Mouse (Mus musculus) limb, embryonic 15.5 days (tissue): ENCODE measurements around the gene Mylk. TPM values are rescaled to one million over a fixed set of nuclear protein-coding genes. Genes with fewer than 3 reads are reported as not detected.
A peak's percentile ranks its signal among the peaks of the same experiment; 100 is the strongest.

Experiments
- ATAC-seq: fragments of 200-750 bp; cut with Nextera tagmentation; 2 replicates; pipeline ENCODE4 v1.8.0; 2017; ENCODE audit warnings: low read depth, moderate TSS enrichment; ENCODE audit not compliant: insufficient number of reproducible peaks, low FRiP score, low TSS enrichment
- H3K27ac ChIP-seq: fragments of 300-500 bp; sonication (generic); 2 replicates; pipeline ENCODE4 v1.5.1; 2015; ENCODE audit warnings: moderate library complexity, mild to moderate bottlenecking, inconsistent platforms
- H3K27me3 ChIP-seq: fragments of 300-500 bp; sonication (generic); 2 replicates; pipeline ENCODE4 v1.6.1; 2015; ENCODE audit warnings: inconsistent platforms
- H3K36me3 ChIP-seq: fragments of 300-500 bp; sonication (generic); 2 replicates; pipeline ENCODE4 v1.6.1; 2015; ENCODE audit warnings: inconsistent platforms
- H3K4me1 ChIP-seq: fragments of 300-500 bp; sonication (generic); 2 replicates; pipeline ENCODE4 v1.6.1; 2015; ENCODE audit warnings: inconsistent platforms
- H3K4me2 ChIP-seq: fragments of 300-500 bp; sonication (generic); 2 replicates; pipeline ENCODE4 v1.6.1; 2015; ENCODE audit warnings: mild to moderate bottlenecking, inconsistent platforms
- H3K4me3 ChIP-seq: fragments of 300-500 bp; sonication (generic); 2 replicates; pipeline ENCODE4 v1.5.1; 2015; ENCODE audit warnings: mild to moderate bottlenecking, inconsistent platforms
- H3K9ac ChIP-seq: fragments of 300-500 bp; sonication (generic); 2 replicates; pipeline ENCODE4 v1.6.1; 2015; ENCODE audit warnings: inconsistent platforms
- H3K9me3 ChIP-seq: fragments of 300-500 bp; sonication (generic); 2 replicates; pipeline ENCODE4 v1.6.1; 2016; ENCODE audit warnings: inconsistent platforms
- WGBS: fragments of 180-500 bp; shearing (Covaris S2); methylation state at CpG from one replicate; pipeline ENCODE4 v1.1.7; 2015; 5-methylcytosine and 5-hydroxymethylcytosine counted together
- polyA plus RNA-seq: library from polyadenylated mRNA; unstranded; fragments of >200 nt; fragmentation: Nextera tagmentation; extraction: Ambion mirVana; gene quantifications from 2 replicates; pipeline ENCODE4 v1.2.1, GENCODE M21; 2015

The Mylk gene
- polyA plus RNA-seq, 1 experiment from 2014 or later = 13.7 TPM

- H3K4me2 ChIP-seq = peak overlapping the region; percentile 0; the same call in 1 of the 2 replicates
- H3K36me3 ChIP-seq = no peaks in the 10 kb centered on the region
- H3K9me3 ChIP-seq = no peaks in the 10 kb centered on the region
- no peak for ATAC-seq
- no peak overlapping the region for H3K4me3 ChIP-seq
- peak overlapping the region; percentile 48 for H3K27ac ChIP-seq
- peaks cover 7% of the 10 kb centered on the region; the same call in 1 of the 2 replicates for H3K27me3 ChIP-seq
- H3K4me1 ChIP-seq = peaks cover 31% of the 10 kb centered on the region
- 34% methylated on average over 11 of the region's 11 CpGs for WGBS
- no peak overlapping the region for H3K9ac ChIP-seq
These were observed 154.2 kb downstream of the Mylk start for GRCm38 (mm10) chr16:34899071-34899808.

GRCm38 (mm10) chr16:34899997-34900396, 155.0 kb downstream of the Mylk start:
- no peak overlapping the region for H3K4me3 ChIP-seq

GRCm38 (mm10) chr16:34900471-34900870, 155.5 kb downstream of the Mylk start:
- ATAC-seq = no peak
- H3K9ac ChIP-seq = no peak overlapping the region
- H3K9me3 ChIP-seq = no peaks in the 10 kb centered on the region
- WGBS = 86% methylated on average over 5 of the region's 5 CpGs
- peaks cover 39% of the 10 kb centered on the region for H3K4me1 ChIP-seq
- H3K4me3 ChIP-seq = no peak overlapping the region
- H3K27me3 ChIP-seq = peaks cover 7% of the 10 kb centered on the region; the same call in 1 of the 2 replicates
- H3K36me3 ChIP-seq = no peaks in the 10 kb centered on the region
- H3K4me2 ChIP-seq = no peak overlapping the region
- no peak overlapping the region for H3K27ac ChIP-seq

More at GRCm38 (mm10) chr16:34899997-34900396, 155.0 kb downstream of the Mylk start:
- H3K27ac ChIP-seq = no peak overlapping the region
- H3K9me3 ChIP-seq = no peaks in the 10 kb centered on the region
- no peak for ATAC-seq
- H3K9ac ChIP-seq = no peak overlapping the region
- H3K4me1 ChIP-seq = peaks cover 39% of the 10 kb centered on the region
- H3K36me3 ChIP-seq = no peaks in the 10 kb centered on the region
- WGBS = 55% methylated on average over 5 of the region's 5 CpGs
- peaks cover 7% of the 10 kb centered on the region; the same call in 1 of the 2 replicates for H3K27me3 ChIP-seq
- H3K4me2 ChIP-seq = no peak overlapping the region

GRCm38 (mm10) chr16:34901031-34901430, 156.0 kb downstream of the Mylk start:
- WGBS = 51% methylated on average over 2 of the region's 2 CpGs
- Histone ChIP-seq H3K27ac (no peak overlapping the region), H3K9me3 (no peaks in the 10 kb centered on the region), H3K9ac (no peak overlapping the region), H3K4me2 (no peak overlapping the region), H3K4me1 (peaks cover 43% of the 10 kb centered on the region), H3K4me3 (no peak overlapping the region), H3K27me3 (peaks cover 7% of the 10 kb centered on the region; the same call in 1 of the 2 replicates), H3K36me3 (no peaks in the 10 kb centered on the region)
- ATAC-seq = no peak

DNA sequence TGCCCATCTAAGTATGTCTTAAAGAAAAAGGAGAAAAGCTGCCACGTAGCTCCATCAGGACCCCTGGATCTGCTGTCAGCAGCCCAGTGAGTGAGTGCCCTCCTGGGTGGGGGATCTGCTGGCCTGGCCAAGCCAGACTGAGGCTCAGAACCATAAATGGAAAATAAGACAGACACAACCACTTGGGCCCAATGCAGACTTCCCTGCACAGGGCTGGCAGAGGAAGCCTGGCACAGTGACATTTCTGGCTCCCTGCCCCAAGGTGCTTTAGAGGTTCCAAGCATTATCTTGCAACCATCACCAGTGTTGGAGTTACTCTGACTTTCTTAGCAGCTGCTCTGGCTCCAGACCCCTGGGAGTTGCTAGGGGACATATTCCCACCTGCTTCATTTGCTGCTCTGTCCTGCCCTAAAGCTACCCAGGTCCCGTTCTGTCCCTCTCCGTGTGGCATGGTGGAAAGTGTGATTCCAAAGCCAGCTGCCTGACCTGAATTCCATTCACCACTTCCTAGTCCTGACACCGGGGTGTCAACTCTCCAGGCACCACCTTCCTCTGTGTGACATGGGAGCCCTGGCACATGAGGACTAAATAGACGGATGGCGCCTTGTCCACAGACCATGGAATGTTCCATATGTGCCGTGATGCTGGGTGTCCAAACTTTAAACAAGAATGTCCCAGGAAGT, 156.7 kb downstream of the Mylk start:
- Histone ChIP-seq H3K4me1 (peaks cover 43% of the 10 kb centered on the region), H3K9me3 (no peaks in the 10 kb centered on the region), H3K36me3 (no peaks in the 10 kb centered on the region), H3K4me3 (no peak overlapping the region), H3K4me2 (no peak overlapping the region), H3K27me3 (peaks cover 7% of the 10 kb centered on the region; the same call in 1 of the 2 replicates), H3K27ac (no peak overlapping the region), H3K9ac (no peak overlapping the region)
- ATAC-seq = no peak
- WGBS = 68% methylated on average over 7 of the region's 7 CpGs

- peaks cover 7% of the 10 kb centered on the region; the same call in 1 of the 2 replicates for H3K27me3 ChIP-seq
- no peak overlapping the region for H3K27ac ChIP-seq
- 10% methylated on average over 9 of the region's 9 CpGs for WGBS
- H3K36me3 ChIP-seq = no peaks in the 10 kb centered on the region
- no peak overlapping the region for H3K4me2 ChIP-seq
- peaks cover 43% of the 10 kb centered on the region for H3K4me1 ChIP-seq
- no peak overlapping the region for H3K4me3 ChIP-seq
- no peak overlapping the region for H3K9ac ChIP-seq
- ATAC-seq = no peak
- H3K9me3 ChIP-seq = no peaks in the 10 kb centered on the region
These were observed 157.3 kb downstream of the Mylk start for GRCm38 (mm10) chr16:34902294-34902680.

DNA sequence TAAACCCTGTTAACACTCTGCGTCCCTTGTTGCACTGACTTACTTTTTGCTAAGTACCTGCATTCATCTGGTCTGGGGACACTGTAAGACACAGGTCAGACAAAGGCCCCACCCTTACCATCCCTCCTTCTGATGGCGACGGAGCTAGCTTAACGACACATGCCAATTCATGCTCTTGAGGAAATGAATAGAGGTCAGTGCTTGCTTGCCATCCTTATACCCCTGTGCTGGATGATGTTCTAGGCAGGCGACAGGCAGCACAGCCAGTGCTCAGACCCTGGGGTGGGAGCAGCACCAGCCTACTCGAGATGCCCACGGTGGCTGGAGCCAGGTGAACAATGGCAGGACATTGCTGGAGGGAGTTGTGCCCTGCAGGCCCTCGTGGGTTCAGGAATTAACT, 157.8 kb downstream of the Mylk start:
- WGBS = 81% methylated on average over 8 of the region's 8 CpGs
- Histone ChIP-seq H3K4me2 (no peak overlapping the region), H3K9ac (no peak overlapping the region), H3K27ac (no peak overlapping the region), H3K27me3 (peaks cover 7% of the 10 kb centered on the region; the same call in 1 of the 2 replicates), H3K4me3 (no peak overlapping the region), H3K4me1 (peaks cover 43% of the 10 kb centered on the region), H3K9me3 (no peaks in the 10 kb centered on the region), H3K36me3 (no peaks in the 10 kb centered on the region)
- no peak for ATAC-seq

DNA sequence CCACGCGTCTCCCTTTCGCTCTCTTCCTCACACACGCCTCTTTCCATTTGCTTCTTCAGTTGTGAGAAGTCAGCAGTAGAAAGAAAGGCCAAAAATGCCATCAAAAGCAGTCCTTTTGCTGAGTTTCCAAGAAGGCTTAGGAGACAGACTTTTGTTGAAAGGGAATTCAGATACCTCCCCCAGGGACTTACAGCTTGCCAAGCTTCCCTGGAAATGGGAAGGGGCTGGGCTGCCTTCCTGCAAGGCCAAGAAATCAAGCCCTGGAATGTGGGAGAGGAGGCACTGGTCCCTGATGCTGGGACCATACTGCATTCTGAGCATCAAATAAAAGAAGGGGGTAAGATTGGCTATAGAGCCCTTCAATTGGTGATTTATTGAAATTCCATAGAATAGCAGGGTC, 159.9 kb downstream of the Mylk start:
- Histone ChIP-seq H3K9me3 (no peaks in the 10 kb centered on the region), H3K27me3 (peaks cover 7% of the 10 kb centered on the region; the same call in 1 of the 2 replicates), H3K36me3 (no peaks in the 10 kb centered on the region), H3K4me1 (peaks cover 32% of the 10 kb centered on the region), H3K4me2 (no peak overlapping the region), H3K9ac (no peak overlapping the region), H3K27ac (peak overlapping the region; percentile 68; the same call in 1 of the 2 replicates), H3K4me3 (no peak overlapping the region)
- 81% methylated on average over 4 of the region's 4 CpGs for WGBS
- no peak for ATAC-seq

DNA sequence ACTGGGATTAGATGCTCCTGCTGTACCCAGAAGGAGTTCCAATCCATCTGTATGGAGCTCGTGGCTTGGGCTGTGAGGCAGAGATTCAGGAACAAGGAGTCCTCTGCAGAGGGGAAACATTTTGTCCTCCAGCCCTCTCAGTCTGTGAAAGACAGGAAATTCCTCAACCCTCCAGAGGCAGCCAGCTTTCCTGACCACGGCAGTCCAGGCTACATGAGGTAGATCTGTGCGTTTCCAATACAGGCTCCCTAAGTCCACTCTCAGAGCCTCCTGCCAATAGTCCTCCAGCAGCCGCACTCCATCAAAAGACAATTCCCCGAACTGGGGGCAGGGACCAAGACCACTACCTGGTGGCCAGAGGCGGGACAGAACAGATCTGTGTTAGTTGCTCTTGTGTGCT, 164.4 kb downstream of the Mylk start:
- no peak overlapping the region for H3K4me3 ChIP-seq
- peaks cover 18% of the 10 kb centered on the region for H3K4me1 ChIP-seq
- WGBS = 51% methylated on average over 6 of the region's 6 CpGs
- H3K9ac ChIP-seq = no peak overlapping the region
- H3K27me3 ChIP-seq = no peaks in the 10 kb centered on the region
- H3K27ac ChIP-seq = peak overlapping the region; percentile 52
- H3K9me3 ChIP-seq = no peaks in the 10 kb centered on the region
- H3K4me2 ChIP-seq = no peak overlapping the region
- no peaks in the 10 kb centered on the region for H3K36me3 ChIP-seq
- ATAC-seq = peak; percentile 63; the same call in 1 of the 2 replicates

DNA sequence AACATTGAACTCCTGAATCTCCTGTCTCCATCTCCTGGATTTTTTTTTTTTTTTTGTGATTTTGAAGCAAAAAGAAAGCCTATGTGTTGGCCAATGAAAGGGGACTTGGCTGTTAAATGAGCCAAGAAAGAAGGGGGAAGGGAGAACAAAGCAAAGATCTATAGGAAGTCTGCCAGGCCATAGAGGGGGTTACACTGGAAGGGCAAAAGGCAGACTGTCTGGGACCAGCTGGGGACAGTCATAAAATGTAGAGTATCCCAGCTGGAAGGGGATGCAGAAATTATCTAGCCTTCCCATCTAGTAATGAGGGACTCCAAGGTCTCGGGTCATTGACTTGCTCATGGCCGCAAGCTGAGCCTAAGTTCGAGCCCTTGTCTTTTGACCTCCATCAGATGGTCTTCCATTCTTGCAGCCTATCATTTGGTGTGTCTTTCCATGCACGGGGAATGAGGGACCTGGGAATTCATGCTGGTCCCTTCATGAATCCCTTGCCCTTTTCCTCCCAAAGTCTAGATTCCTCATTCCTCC, 172.4 kb downstream of the Mylk start:
- ATAC-seq = no peak
- WGBS = 78% methylated on average over 4 of the region's 4 CpGs
- H3K36me3 ChIP-seq = no peaks in the 10 kb centered on the region
- no peak overlapping the region for H3K27ac ChIP-seq
- no peaks in the 10 kb centered on the region for H3K27me3 ChIP-seq
- H3K9me3 ChIP-seq = no peaks in the 10 kb centered on the region
- H3K4me3 ChIP-seq = no peak overlapping the region
- no peak overlapping the region for H3K9ac ChIP-seq
- no peak overlapping the region for H3K4me2 ChIP-seq
- H3K4me1 ChIP-seq = peaks cover 22% of the 10 kb centered on the region

GRCm38 (mm10) chr16:34920182-34920581, 175.2 kb downstream of the Mylk start:
- Histone ChIP-seq H3K9me3 (no peaks in the 10 kb centered on the region), H3K27ac (no peak overlapping the region), H3K36me3 (no peaks in the 10 kb centered on the region), H3K4me2 (no peak overlapping the region), H3K9ac (no peak overlapping the region), H3K27me3 (no peaks in the 10 kb centered on the region), H3K4me3 (no peak overlapping the region), H3K4me1 (peaks cover 29% of the 10 kb centered on the region)
- WGBS = 19% methylated on average over 6 of the region's 6 CpGs
- no peak for ATAC-seq

GRCm38 (mm10) chr16:34920868-34921267, 175.9 kb downstream of the Mylk start:
- Histone ChIP-seq H3K27ac (no peak overlapping the region), H3K9me3 (no peaks in the 10 kb centered on the region), H3K9ac (no peak overlapping the region), H3K36me3 (no peaks in the 10 kb centered on the region), H3K4me1 (peaks cover 36% of the 10 kb centered on the region), H3K4me2 (no peak overlapping the region), H3K4me3 (no peak overlapping the region), H3K27me3 (no peaks in the 10 kb centered on the region)
- ATAC-seq = no peak
- WGBS = 69% methylated on average over 8 of the region's 8 CpGs
